Mouse (Mus musculus): Measurements from ENCODE around the gene Tha1. TPM values are rescaled to one million over a fixed set of nuclear protein-coding genes. Genes with fewer than 3 reads are reported as not detected.
"Not testable (repeated sequence)": the region's sequence is repeated elsewhere in the genome, so short reads cannot be mapped to it uniquely, and the experiment has no call there.

Gene Tha1
- total RNA-seq, 2 experiments from 2014 or later: 2.8 to 5.0 TPM

- DNase-seq (ENCODE audit: low spot score in 2 of 2): no peak
These were observed 20.4 kb downstream of the Tha1 start for GRCm38 (mm10) chr11:117852875-117853274.

DNA sequence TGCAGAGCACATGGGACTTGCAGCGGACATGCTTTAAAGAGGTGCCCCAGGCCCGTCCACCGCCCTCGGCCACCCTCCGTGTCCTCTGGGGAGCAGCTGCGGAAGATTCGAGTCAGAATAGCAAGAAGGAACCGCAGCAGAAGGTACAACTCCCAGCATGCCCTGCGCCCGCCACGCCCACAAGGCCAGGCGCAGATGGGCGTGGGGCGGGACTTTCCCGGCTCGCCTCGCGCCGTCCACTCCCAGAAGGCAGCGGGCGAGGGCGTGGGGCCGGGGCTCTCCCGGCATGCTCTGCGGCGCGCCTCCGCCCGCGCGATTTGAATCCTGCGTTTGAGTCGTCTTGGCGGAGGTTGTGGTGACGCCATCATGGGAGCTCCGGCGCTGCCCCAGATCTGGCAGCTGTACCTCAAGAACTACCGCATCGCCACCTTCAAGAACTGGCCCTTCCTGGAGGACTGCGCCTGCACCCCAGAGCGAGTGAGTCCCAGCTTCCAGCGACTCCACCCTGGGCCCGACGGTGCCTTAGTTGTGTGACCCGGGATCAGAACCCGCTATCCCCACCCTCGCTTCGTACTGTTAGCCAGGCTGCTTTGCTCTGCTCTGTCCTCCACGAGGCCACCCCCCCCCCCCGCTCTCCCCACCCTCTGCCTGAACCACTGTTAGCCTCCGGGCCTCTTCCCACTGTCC is 24.2 kb downstream of the Tha1 start, which contains the start of gene Birc5:
Gene Birc5, plus strand, starts transcription at position 267 of the 687 bp plus-strand sequence.
- DNase-seq (ENCODE audit: low spot score in 2 of 2): peak; percentile 95 to 97

DNA sequence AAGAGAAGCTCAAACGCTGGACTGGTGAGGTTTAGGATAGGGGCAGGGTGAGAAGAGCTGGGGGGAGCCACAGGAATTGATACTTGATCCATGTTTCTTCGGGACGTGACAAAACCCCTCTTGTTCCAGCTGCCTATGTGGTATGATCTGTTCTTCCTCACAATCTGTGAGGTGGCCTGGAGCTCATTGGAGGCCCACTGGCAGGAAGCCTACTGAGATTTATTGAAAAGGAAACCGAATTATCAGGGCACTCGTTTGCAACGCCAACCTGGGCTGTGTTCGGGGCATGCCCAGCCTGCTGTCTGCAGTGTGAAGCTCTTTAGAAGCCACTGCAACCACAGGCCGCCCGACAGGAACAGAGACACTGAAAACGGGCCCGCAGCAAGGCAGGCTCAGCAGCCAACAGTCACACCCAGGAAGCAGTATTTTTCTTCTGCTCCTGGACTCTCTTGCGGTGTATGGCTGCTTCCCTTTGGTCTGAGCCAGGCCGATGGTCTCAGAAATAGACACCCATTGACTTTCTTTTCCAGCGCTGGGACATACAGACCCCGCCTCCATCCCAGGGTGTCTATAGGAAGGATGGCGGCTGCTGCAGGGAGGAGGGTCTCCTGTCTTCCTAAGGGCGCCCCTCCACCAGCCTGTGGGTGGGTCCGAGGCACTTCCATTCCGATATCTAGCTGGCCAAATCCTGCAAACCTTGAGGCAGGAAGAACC is 24.9 kb downstream of the Tha1 start:
- DNase-seq (ENCODE audit: low spot score in 2 of 2): no peak

- DNase-seq (ENCODE audit: low spot score in 2 of 2): no peak
These were observed 25.6 kb downstream of the Tha1 start for GRCm38 (mm10) chr11:117847593-117848215.

- no peak for DNase-seq (ENCODE audit: low spot score in 2 of 2)
These were observed 26.6 kb downstream of the Tha1 start for GRCm38 (mm10) chr11:117846640-117847039.

- no peak for DNase-seq (ENCODE audit: low spot score in 2 of 2)
These were observed 27.6 kb downstream of the Tha1 start for GRCm38 (mm10) chr11:117845651-117846050.

DNA sequence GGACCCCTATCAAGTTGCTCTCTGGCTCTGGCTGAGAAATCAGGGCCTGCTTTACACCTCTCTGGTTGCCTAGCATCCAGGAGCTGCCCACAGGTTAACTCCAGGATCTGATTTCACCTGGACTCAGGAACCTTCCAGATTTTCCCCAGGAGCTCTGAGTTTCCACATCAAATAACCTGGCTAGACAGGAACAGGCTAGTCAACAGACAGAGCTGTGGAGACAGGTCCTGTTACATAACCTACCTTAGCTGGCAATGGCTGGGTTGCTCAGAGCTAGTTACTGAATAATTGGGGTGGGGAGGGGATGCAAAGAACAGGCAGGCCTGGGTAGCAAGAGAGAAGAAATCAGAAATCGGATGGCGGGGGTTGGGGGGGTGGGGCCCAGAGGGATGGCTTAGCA is 28.3 kb downstream of the Tha1 start:
- no peak for DNase-seq (ENCODE audit: low spot score in 2 of 2)

DNA sequence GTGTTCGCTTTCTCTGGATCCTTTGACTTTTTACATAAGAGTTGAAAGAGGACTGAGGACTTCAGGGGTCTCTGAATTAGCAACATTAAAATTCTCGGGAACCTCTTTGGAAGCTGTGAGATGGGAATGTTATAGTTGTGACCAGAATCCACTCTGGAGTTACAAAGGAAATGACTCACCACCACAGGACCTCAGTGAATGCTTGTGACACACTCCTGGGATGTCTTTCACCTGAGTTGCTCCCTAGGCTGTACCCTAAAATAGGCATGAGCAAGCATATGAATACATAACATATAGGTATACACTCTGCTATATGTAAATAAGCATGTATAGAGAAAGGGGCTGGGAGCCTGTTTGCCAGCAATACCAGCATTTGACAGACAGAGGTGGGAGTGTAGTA is 29.8 kb downstream of the Tha1 start:
- no peak for DNase-seq (ENCODE audit: low spot score in 2 of 2)

GRCm38 (mm10) chr11:117840910-117841309 is 32.4 kb downstream of the Tha1 start:
- no peak for DNase-seq (ENCODE audit: low spot score in 2 of 2)

DNA sequence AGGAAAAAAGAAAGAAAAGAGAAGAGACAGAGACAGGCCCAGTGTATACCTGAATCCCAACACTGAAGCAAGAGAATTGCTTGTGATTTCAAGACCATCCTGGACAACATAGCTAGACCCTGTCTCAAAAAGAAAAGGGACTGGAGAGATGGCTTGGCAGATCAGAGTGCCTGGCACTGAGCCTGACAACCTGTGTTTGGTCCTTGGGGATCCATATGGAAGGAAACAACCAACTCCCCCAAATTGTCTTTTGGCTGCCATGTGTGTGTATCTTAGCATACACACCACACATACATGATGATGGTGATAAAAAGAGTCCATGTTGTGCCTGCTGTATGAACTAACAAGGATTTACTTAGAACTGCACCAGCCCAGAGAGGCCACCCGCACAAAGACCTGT is 34.3 kb downstream of the Tha1 start:
- DNase-seq (ENCODE audit: low spot score in 2 of 2): no peak

DNA sequence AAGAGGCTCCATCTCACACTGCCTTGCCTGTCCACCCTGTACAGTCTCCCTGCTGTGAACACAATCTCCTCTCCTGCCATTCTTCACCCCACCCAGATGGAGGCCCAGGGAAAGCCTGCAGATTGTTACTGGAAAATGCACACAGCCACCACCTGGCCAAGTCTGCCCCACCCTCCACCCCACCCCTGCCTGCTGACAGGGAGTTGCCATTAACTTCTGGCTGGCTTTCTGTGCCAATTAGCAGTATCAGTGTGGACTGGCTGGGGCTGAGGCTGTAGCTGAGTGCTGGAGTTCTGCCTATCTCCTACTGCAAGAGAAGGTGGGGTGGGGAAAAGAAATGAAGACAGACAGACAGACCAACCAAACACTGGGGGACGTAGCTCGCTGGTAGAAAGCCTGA is 34.7 kb downstream of the Tha1 start:
- no peak for DNase-seq (ENCODE audit: low spot score in 2 of 2)

GRCm38 (mm10) chr11:117836306-117836705 is 37.0 kb downstream of the Tha1 start:
- DNase-seq (ENCODE audit: low spot score in 2 of 2): peak; percentile 55 to 66

DNA sequence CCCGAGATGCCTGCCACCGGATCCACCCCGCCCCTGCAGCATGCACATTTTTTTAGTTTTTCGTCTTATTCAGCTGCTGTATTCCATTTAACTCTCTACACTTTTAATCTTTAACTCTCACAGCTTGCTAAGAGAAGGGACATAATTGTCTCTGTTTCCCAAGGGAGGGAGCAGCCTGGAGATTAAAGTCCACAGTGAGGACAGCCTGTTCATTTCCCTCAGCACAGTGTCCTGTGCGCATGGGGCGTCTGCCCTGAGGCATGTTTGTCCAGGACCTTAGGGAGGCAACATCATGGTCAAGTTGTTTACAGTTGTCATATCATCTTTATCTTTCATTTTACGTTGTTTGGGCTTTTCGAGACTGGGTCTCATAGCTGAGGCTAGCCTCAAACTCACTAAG is 39.2 kb downstream of the Tha1 start:
- no peak for DNase-seq (ENCODE audit: low spot score in 2 of 2)

DNA sequence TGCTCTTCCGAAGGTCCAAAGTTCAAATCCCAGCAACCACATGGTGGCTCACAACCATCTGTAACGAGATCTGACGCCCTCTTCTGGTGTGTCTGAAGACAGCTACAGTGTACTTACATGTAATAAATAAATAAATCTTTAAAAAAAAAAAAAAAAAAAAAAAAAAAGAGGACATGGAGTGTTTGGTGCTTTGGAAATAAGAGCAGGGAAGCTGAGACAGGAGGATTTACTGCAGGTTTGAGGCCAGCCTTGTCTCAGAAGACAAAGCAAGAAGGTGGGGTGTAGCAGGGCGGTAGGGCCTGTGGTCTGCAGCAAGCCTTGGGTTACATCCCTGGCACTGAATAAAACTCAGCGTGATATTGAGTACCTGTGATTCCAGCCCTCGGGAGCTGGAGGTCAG is 39.8 kb downstream of the Tha1 start:
- not testable (repeated sequence) for DNase-seq (ENCODE audit: low spot score in 2 of 2)

DNA sequence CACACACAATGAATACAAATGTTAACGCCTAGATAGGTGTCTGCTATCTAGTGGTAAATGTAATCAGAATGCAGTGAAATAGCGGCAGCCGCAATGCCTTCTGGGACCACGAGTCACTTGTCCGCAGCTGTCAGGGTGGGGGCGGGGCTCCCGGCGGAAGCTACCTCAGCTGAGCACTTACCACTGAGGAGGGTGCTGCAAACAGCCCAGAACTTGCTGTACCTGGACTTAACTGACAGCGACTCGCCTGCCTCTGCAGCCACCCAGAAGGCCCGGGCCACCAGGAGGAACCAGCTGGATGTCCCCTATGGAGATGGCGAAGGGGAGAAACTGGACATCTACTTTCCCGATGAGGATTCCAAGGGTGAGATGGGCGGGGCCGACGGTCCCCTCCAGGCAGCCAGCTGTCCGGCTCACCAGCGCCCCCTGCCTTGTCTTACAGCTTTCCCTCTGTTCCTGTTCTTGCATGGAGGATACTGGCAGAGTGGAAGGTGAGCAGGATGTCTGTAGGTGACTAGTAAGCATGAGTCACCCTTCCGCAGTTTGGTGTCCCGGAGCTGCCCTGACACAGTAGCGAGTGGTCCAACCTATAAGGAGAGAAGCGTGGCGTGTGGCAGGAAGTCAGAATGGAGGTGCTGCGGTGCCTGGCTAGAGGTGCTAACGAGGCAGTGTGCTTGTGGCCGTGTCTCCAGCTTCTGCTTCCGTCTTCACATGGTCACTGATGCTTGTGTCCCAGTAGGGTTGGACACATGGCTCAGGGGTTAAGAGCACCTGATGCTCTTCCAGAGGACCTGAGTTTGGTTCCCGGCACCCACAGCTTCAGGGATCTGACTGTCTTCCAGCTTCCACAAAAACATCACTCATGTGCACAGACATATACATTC is 41.0 kb downstream of the Tha1 start:
- DNase-seq (ENCODE audit: low spot score in 2 of 2): peak; percentile 71 to 78

DNA sequence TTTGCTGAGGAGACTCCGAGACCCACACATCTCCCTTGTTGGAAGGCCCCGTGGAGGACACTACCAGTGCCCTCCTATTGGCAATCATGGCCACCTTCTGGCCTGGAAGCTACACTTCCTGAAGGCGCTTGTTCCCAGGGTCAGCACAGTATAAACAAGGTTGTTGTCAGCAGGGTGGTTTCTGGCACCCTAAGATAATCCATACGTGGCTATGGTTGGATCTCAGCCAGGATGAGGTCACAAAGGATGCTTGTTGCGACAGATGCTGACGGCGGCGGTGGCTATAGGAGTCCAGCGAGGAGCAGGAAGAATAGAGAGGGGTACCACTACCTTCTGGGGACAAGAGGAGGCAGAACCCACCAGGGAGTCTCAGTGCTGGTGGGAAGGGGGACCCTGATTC is 42.9 kb downstream of the Tha1 start:
- DNase-seq (ENCODE audit: low spot score in 2 of 2): no peak

GRCm38 (mm10) chr11:117829671-117830215 is 43.5 kb downstream of the Tha1 start:
- DNase-seq (ENCODE audit: low spot score in 2 of 2): no peak

GRCm38 (mm10) chr11:117828888-117829604 is 44.2 kb downstream of the Tha1 start:
- no peak for DNase-seq (ENCODE audit: low spot score in 2 of 2)

- no peak for DNase-seq (ENCODE audit: low spot score in 2 of 2)
These were observed 45.0 kb downstream of the Tha1 start for GRCm38 (mm10) chr11:117828149-117828887.

DNA sequence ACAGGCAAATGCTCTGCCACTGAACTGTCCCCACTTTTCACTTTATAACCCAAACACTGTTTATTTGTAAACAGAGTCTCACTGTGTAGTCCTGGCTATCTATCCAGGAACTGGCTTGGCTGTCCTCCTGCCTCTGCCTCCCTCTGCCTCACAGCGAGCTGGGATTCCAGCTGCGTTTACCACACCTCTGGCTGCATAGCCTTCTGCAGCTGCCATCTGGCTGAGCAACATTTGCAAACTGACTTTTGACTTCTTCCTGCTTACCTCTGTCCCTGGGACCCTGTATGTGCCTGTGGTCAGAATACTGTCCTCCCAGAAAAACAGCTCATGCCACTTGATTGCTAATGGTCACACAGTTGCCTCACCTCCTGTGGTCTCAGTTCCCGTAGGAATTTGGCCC is 45.9 kb downstream of the Tha1 start:
- DNase-seq (ENCODE audit: low spot score in 2 of 2): no peak
